Mouse (Mus musculus) T-helper 17 cell (primary cell): ENCODE data around the gene Gm10638.

Experiments used
- in situ Hi-C, 2 experiments: fragments of 300-600 bp; cut with MboI, MseI; formaldehyde crosslinking; loops; 1 replicate in 1 of 2; 2 replicates in 1 of 2; pipeline ENCODE4 v1.15.1; 2025; ENCODE audit warnings: high pct_unique_total_duplicates in 2 of 2

The Gm10638 gene

GRCm38 (mm10) chr8:86745221-86745934 is at the start of gene Gm10638, which contains the start of gene Siah1a:
Gm10638 (plus strand) TSS chr8:86745699.
Siah1a (minus strand) TSS chr8:86745934.
- in situ Hi-C loops = loop anchor here in 1 of 2 experiments (10.0 kb wide), 1 partner anchor 159 kb away; no protein-coding TSS in a partner anchor

DNA sequence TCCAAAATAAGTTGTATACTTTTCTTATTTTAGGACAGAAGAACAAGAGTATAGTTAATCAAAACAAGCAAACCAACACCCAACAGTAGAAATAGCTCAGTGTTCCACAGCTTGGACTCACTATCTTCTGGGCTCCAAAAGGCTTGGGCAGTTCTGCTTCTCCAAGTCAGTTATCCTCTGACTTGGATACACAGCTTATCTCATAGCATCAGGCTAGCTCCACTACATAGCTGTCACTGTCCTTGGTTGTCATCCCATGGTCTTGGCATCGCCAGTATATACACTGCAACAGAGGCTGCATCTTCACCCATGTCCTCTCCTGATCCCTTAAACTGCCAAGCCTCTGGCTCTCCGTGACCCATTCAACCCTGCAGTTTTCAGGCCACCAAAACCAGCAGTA is 49.8 kb upstream of the Gm10638 start:
- in situ Hi-C loops = no loop called here

- in situ Hi-C loops = no loop called here
These were observed 46.6 kb upstream of the Gm10638 start for GRCm38 (mm10) chr8:86698811-86699421.

- in situ Hi-C loops = no loop called here
These were observed 46.0 kb upstream of the Gm10638 start for GRCm38 (mm10) chr8:86699471-86699870.

GRCm38 (mm10) chr8:86702453-86702852 is 43.0 kb upstream of the Gm10638 start:
- in situ Hi-C loops = loop anchor here in 1 of 2 experiments (10.0 kb wide), 1 partner anchor 1728 kb away; the partner anchor contains the start of gene Junb

- in situ Hi-C loops = loop anchor here in 1 of 2 experiments (10.0 kb wide), 1 partner anchor 1731 kb away; the partner anchor contains the start of gene Junb
These were observed 40.2 kb upstream of the Gm10638 start for GRCm38 (mm10) chr8:86705317-86705716.

DNA sequence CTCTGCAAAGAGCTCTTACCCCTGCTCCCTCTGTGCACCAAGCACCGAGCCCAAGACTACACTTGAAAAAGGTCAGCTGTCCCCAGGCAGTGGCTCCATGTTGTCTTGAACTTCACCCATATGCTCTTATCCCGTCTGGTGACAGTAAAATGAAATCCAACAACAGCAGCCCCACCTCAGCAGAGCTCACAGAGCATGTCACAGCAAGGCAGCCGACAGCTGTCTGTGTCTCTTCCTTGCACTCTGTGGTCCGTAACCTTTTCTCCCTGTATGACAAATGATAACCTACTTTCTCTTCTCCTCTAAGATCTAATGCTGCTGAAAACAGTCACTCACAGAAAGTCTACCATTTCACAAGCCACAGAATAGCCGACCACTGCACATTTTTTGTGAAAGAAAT is 38.7 kb upstream of the Gm10638 start:
- in situ Hi-C loops = loop anchor here in 1 of 2 experiments (10.0 kb wide), 1 partner anchor 1732 kb away; the partner anchor contains the start of gene Junb

- in situ Hi-C loops = loop anchor here in 1 of 2 experiments (10.0 kb wide), 1 partner anchor 1733 kb away; the partner anchor contains the start of gene Junb
These were observed 37.6 kb upstream of the Gm10638 start for GRCm38 (mm10) chr8:86707873-86708272.

- in situ Hi-C loops = no loop called here
These were observed 32.9 kb upstream of the Gm10638 start for GRCm38 (mm10) chr8:86712594-86712993.

DNA sequence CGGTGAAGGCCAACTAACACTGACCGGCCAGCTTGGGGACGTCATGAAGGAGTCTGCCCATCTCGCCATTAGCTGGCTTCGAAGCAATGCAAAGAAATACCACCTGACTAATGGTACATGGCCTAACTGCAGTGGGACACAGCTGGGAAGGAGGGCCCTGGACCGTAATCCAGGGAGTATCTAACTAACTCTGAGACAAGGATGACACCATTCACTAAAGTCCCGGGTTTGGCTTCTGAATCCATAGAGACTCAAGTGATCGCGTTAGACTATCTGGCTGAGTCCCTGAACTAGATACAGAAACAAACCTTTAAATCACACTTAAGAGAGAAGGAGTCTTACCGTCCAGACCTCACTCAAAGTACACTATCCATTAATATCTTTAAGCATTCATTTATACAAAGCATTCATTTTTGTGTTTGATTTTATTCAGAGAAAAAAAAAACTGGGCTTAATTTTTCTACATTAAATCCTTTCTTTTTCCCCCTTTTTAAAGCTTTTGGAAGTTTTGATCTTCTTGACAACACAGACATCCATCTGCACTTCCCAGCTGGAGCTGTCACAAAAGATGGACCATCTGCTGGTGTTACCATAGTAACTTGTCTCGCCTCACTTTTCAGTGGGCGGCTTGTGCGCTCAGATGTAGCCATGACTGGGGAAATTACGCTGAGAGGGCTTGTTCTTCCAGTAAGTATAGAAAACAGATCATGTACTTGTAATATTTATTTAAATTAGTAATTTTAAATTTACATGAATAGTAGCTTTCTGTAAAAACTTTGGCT is 31.9 kb upstream of the Gm10638 start:
- in situ Hi-C loops = no loop called here

DNA sequence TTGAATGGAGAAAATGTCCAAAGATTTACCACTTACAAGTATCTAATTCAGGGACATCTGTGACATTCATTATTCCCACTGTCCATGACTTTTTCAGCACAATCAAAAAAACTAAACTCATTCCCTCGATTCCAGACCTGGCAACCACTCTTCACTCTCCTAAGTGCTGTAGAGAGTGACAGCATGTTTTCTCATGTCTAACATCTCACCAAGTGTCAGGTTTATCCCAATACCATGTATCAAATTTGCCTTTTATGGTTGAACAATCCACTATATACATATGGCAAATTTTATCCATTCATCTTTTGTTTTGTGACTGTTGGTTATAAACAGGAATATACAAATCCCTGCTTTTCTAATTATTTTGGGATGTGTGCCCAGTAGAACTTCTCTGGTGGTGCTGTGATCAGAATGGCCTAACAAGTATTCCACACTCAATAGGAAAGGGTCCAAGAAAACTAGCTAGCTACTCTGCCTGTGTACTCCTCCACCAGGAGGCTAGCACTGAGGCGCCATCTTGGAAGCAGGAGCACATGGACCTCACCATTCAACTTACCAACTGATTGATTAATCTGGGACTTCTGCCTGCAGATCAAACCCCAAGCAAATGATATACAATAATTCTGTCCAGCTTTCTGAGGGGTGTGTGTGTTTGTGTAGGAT is 27.0 kb upstream of the Gm10638 start:
- in situ Hi-C loops = loop anchor here in 1 of 2 experiments (5.0 kb wide), 1 partner anchor 66 kb away; no protein-coding TSS in a partner anchor

DNA sequence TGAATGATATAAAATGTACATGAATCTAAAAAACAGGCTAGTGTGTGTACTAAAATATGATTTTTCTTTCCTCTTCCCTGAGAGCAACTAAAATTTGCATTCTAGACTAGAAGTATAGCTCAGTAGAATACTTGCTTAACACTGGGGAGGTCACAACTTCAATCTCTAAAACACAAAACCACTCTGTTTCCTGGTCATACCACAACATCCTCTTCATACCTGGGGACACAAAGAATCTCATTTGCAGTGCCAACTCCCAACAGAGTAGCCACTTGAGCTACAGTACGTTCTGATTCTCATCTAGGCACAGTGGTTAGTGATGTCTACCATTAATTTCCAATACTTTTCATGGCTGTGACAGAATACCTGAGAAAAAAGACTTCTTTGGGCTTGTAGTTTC is 26.1 kb upstream of the Gm10638 start:
- in situ Hi-C loops = loop anchor here in 1 of 2 experiments (5.0 kb wide), 1 partner anchor 67 kb away; no protein-coding TSS in a partner anchor

DNA sequence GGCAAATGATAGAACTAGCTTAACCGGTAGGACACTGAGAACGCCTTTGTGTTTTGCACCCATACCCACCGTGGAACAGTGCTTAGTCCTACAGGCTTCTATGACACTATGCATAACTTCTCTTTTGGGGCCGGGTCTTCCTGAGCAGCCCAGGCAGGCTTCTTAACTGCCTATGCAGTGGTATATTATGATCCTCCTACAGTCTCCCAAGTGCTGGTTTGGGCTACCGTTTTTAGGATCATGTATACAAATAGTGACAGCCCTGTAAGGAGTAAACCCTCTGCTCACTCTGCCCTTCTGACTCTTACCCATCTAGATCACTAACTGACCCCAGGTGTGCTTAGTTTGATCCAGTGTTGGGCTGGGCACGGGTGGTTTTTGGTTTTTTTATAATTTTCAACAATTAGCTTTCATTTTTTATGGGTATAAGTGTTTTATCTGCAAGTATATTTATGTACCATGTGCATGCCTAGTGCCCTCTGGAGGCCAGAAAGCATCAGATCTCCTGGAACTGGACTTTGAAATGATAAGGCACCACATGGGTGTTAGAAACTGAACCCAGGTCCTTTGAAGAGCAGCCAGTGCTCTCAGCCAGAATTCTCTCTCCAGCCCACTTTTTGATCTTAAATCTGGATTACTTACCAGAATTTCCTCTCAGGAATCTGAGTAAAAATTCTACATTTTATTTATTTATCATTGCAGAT is 24.6 kb upstream of the Gm10638 start:
- in situ Hi-C loops = loop anchor here in 1 of 2 experiments (10.0 kb wide), 1 partner anchor 636 kb away; no protein-coding TSS in a partner anchor

DNA sequence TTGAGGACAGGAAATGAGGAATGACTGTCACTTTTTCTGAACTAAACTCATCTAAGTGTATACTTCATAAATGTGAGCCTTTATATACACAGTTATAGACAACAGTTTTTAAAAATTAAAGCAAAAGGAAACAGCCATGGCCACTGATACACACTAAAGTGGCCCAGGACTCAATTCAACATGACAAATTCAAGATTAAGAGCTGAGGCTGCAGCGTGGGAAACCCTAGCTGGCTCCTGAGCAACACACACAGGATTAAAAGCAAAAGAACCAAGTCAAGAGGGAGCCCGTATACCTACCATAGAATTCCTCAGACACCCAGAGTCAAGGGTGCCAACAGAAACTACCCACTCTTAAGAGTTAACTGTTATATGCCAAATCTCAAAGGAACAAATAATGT is 24.0 kb upstream of the Gm10638 start:
- in situ Hi-C loops = loop anchor here in 1 of 2 experiments (10.0 kb wide), 1 partner anchor 637 kb away; no protein-coding TSS in a partner anchor

GRCm38 (mm10) chr8:86726959-86727358 is 18.5 kb upstream of the Gm10638 start:
- in situ Hi-C loops = loop anchor here in 1 of 2 experiments (10.0 kb wide), 1 partner anchor 642 kb away; no protein-coding TSS in a partner anchor

DNA sequence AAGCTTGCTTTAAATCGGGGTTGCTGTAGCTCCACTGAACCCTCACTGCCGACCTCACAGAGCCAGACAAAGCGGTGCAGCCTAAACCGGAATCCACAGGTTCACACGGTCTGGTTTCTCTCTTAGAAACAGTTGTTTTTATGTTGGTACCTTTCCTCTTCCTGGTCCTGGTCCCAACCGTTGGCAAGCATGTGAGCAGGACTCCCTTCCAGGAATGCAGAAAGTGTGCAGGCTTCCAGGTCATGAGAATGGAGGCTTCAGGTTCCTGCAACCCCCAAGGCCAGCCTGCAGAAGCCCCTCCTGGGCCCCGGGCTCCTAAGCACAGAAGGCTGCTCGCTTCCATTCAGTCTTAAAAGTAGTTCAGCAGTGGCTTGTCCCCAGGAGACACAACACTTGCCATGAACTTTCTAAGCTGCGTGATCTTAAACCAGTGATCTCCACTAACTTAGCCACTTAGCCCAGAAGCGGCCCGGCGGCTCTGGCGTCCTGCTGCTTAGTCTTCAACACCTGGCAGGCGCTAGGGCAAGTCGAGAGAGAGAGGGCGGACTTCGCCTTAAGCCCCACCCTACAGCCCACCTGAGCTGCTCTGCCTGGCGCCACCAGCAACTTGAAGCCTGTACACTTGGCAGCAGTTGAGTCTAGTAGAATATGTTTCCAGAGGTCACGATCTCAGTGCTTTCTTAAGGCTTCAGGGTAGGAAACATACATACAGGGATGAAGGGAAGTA is 17.1 kb upstream of the Gm10638 start:
- in situ Hi-C loops = loop anchor here in 1 of 2 experiments (10.0 kb wide), 1 partner anchor 644 kb away; no protein-coding TSS in a partner anchor

DNA sequence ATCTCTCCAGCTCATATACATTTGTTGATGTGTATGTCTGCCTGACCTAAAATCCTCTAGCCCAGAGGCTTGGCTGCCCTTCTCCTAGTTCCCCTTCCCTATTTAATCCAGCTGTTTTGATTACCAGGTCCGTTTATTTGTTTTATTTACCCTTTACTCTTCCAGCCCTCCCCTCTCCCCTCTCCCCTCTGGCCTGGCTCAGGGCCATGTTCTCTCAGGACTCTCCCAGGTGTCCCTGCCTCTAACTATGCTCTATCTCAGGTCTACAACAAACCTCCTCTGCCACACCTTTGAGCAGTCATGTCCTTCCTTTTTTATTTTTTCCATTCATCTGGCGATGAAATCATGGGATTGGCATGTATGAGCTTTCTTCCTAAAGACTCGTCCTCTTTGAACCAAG is 15.2 kb upstream of the Gm10638 start:
- in situ Hi-C loops = no loop called here

- in situ Hi-C loops = no loop called here
These were observed 14.6 kb upstream of the Gm10638 start for GRCm38 (mm10) chr8:86730860-86731259.

GRCm38 (mm10) chr8:86734171-86734570 is 11.3 kb upstream of the Gm10638 start:
- in situ Hi-C loops = no loop called here
